Mouse (Mus musculus): ENCODE data around the gene Asmt. TPM values are rescaled to one million over a fixed set of nuclear protein-coding genes. Genes with fewer than 3 reads are reported as not detected.

Gene Asmt
- polyA plus RNA-seq (2014; fragmentation: Nextera tagmentation; extraction: Ambion mirVana), result not detected in 2 replicates

DNA sequence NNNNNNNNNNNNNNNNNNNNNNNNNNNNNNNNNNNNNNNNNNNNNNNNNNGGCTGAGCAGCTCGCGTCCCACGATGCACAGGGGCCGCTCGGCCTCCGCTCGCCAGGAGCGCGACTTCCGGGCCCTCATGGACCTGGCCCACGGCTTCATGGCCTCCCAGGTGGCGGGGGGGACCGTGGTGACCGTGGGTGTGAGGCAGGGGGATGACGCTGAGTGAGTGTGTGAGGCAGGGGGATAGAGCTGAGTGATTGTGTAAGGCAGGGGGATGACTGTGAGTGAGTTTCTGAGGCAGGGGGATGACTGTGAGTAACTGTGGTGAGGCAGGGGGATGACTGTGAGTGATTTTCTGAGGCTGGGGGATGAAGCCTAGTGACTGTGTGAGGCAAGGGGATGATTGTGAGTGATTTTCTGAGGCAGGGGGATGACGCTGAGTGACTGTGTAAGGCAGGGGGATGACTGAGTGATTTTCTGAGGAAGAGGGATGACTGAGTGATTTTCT is at the start of gene Asmt:
Gene Asmt (plus strand): TSS at position 51 of the 499 bp plus-strand sequence.
- ATAC-seq (replicated peaks; ENCODE audit: insufficient number of reproducible peaks, low FRiP score, low TSS enrichment, low read depth), result peak; percentile 81; the same call in 1 of the 2 replicates
- no peaks in the 10 kb centered on the region for H3K27me3 ChIP-seq (ENCODE audit: control insufficient read depth, insufficient read depth, low read length)
- DNase-seq (ENCODE audit: low spot score), result peak; percentile 56

DNA sequence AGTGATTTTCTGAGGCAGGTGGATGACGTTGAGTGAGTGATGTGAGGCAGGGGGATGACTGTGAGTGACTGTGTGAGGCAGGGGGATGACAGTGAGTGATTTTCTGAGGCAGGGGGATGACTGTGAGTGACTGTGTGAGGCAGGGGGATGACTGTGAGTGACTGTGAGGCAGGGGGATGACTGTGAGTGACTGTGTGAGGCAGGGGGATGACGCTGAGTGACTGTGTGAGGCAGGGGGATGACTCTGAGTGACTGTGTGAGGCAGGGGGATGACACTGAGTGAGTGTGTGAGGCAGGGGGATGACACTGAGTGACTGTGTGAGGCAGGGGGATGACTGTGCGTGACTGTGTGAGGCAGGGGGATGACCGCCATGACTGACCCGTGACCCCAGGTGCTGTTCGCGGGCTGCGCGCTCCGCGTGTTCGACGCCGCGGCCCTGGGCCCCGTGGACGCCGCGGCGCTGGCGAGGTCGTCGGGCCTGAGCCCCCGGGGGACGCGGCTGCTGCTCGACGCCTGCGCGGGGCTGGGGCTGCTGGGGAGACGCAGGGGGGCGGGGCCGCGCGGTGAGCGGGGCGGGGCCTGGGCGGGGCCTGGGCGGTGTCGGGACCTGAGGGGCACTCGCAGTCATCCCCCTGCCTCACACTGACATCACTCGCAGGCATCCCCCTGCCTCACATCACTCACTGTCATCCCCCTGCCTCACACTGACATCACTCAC is 948 bp downstream of the Asmt start:
- no peak overlapping the region for H3K9ac ChIP-seq (replicated peaks; ENCODE audit: low read length)
- no peaks in the 10 kb centered on the region for H3K27me3 ChIP-seq (ENCODE audit: control insufficient read depth, insufficient read depth, low read length)
- peaks cover 45% of the 10 kb centered on the region for H3K9me3 ChIP-seq (replicated peaks; ENCODE audit: control insufficient read depth, low read length)
- no peak overlapping the region for H3K27ac ChIP-seq (replicated peaks; ENCODE audit: low read depth, low read length)
- H3K4me1 ChIP-seq (ENCODE audit: control insufficient read depth, insufficient read depth, low read length), result no peaks in the 10 kb centered on the region
- DNase-seq (ENCODE audit: low spot score) (peak; percentile 12), ATAC-seq (replicated peaks; ENCODE audit: insufficient number of reproducible peaks, low FRiP score, low TSS enrichment, low read depth) (peak; percentile 90)
- no peak overlapping the region for H3K4me3 ChIP-seq (ENCODE audit: low read depth, low read length)
- H3K4me2 ChIP-seq (ENCODE audit: low read depth, low read length), result no peak overlapping the region
- peaks cover 6% of the 10 kb centered on the region; the same call in 1 of the 2 replicates for H3K36me3 ChIP-seq (replicated peaks; ENCODE audit: control insufficient read depth, insufficient read depth, low read depth, low read length)
- 71% methylated on average over 39 of the region's 42 CpGs for WGBS

More for the DNA sequence above, at the start of gene Asmt:
- H3K4me3 ChIP-seq (ENCODE audit: low read depth, low read length), result no peak within 1 kb of the TSS
- H3K36me3 ChIP-seq (replicated peaks; ENCODE audit: control insufficient read depth, insufficient read depth, low read depth, low read length), result peaks cover 6% of the 10 kb centered on the region; the same call in 1 of the 2 replicates
- H3K9me3 ChIP-seq (replicated peaks; ENCODE audit: control insufficient read depth, low read length), result peaks cover 43% of the 10 kb centered on the region
- no peak within 1 kb of the TSS for H3K9ac ChIP-seq (replicated peaks; ENCODE audit: low read length)
- H3K27ac ChIP-seq (replicated peaks; ENCODE audit: low read depth, low read length), result no peak within 1 kb of the TSS
- 93% methylated on average over 13 of the region's 16 CpGs for WGBS
- H3K4me2 ChIP-seq (ENCODE audit: low read depth, low read length), result no peak within 1 kb of the TSS
- H3K4me1 ChIP-seq (ENCODE audit: control insufficient read depth, insufficient read depth, low read length), result no peaks in the 10 kb centered on the region

DNA sequence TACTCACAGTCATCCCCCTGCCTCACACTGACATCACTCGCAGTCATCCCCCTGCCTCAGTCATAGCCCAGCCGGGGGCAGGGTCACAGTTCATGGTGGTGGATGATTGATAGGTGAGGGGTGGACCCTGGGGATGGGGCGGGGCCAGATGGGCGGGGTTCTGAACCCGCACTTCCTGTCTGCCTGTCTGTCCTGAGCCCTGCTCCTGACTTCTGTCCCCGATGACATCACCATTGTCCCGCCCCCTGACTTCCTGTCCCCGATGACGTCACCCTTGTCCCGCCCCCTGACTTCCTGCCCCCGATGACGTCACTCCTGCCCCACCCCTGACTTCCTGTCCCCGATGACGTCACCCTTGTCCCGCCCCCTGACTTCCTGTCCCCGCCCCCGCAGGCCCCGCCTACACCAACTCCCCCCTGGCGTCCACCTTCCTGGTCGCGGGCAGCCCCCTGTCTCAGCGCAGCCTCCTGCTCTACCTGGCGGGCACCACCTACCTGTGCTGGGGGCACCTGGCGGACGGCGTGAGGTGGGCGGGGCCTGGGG is 1.9 kb downstream of the Asmt start:
- peak overlapping the region; percentile 12; the same call in 1 of the 2 replicates for H3K4me3 ChIP-seq (ENCODE audit: low read depth, low read length)
- WGBS, result 76% methylated on average over 24 of the region's 27 CpGs
- no peak overlapping the region for H3K9ac ChIP-seq (replicated peaks; ENCODE audit: low read length)
- no peaks in the 10 kb centered on the region for H3K27me3 ChIP-seq (ENCODE audit: control insufficient read depth, insufficient read depth, low read length)
- ATAC-seq (replicated peaks; ENCODE audit: insufficient number of reproducible peaks, low FRiP score, low TSS enrichment, low read depth), result peak; percentile 71; the same call in 1 of the 2 replicates
- H3K36me3 ChIP-seq (replicated peaks; ENCODE audit: control insufficient read depth, insufficient read depth, low read depth, low read length), result peaks cover 6% of the 10 kb centered on the region; the same call in 1 of the 2 replicates
- peaks cover 45% of the 10 kb centered on the region for H3K9me3 ChIP-seq (replicated peaks; ENCODE audit: control insufficient read depth, low read length)
- H3K4me2 ChIP-seq (ENCODE audit: low read depth, low read length), result no peak overlapping the region
- DNase-seq (ENCODE audit: low spot score), result no peak
- no peaks in the 10 kb centered on the region for H3K4me1 ChIP-seq (ENCODE audit: control insufficient read depth, insufficient read depth, low read length)
- H3K27ac ChIP-seq (replicated peaks; ENCODE audit: low read depth, low read length), result no peak overlapping the region

DNA sequence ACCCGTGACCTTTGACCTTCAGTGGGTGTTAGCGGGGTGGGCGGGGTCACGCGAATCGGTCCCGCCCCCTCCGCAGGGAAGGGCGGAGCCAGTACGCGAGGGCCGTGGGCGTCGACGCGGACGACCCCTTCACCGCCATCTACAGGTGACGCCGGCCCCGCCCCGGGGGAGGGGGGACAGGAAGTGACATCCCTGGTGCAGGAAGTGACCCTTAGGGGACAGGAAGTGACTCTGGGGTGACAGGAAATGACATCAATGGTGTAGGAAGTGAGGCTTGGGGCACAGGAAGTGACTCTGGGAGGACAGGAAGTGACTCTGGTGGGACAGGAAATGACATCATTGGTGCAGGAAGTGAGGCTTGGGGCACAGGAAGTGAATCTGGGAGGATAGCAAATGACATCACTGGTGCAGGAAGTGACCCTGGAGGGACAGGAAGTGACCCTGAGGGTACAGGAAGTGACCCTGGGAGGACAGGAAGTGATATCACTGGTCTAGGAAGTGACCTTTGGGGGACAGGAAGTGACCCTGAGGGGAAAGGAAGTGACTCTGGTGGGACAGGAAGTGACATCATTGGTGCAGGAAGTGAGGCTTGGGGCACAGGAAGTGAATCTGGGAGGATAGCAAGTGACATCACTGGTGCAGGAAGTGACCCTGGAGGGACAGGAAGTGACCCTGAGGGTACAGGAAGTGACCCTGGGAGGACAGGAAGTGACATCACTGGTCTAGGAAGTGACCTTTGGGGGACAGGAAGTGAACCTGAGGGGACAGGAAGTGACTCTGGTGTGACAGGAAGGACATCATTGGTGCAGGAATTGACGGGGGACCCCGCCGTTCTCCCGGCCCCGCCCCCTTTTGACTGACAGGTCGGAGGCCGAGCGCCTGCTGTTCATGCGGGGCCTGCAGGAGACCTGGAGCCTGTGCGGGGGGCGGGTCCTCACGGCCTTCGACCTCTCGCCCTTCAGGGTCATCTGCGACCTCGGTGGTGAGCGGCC is 2.7 kb downstream of the Asmt start:
- no peak overlapping the region for H3K27ac ChIP-seq (replicated peaks; ENCODE audit: low read depth, low read length)
- H3K4me2 ChIP-seq (ENCODE audit: low read depth, low read length), result no peak overlapping the region
- H3K4me1 ChIP-seq (ENCODE audit: control insufficient read depth, insufficient read depth, low read length), result no peaks in the 10 kb centered on the region
- ATAC-seq (replicated peaks; ENCODE audit: insufficient number of reproducible peaks, low FRiP score, low TSS enrichment, low read depth), result no peak
- H3K27me3 ChIP-seq (ENCODE audit: control insufficient read depth, insufficient read depth, low read length), result no peaks in the 10 kb centered on the region
- DNase-seq (ENCODE audit: low spot score), result peak; percentile 21
- WGBS, result 90% methylated on average over 39 of the region's 39 CpGs
- H3K9me3 ChIP-seq (replicated peaks; ENCODE audit: control insufficient read depth, low read length), result peaks cover 45% of the 10 kb centered on the region
- H3K9ac ChIP-seq (replicated peaks; ENCODE audit: low read length), result no peak overlapping the region
- peak overlapping the region; percentile 12; the same call in 1 of the 2 replicates for H3K4me3 ChIP-seq (ENCODE audit: low read depth, low read length)
- peaks cover 6% of the 10 kb centered on the region; the same call in 1 of the 2 replicates for H3K36me3 ChIP-seq (replicated peaks; ENCODE audit: control insufficient read depth, insufficient read depth, low read depth, low read length)

DNA sequence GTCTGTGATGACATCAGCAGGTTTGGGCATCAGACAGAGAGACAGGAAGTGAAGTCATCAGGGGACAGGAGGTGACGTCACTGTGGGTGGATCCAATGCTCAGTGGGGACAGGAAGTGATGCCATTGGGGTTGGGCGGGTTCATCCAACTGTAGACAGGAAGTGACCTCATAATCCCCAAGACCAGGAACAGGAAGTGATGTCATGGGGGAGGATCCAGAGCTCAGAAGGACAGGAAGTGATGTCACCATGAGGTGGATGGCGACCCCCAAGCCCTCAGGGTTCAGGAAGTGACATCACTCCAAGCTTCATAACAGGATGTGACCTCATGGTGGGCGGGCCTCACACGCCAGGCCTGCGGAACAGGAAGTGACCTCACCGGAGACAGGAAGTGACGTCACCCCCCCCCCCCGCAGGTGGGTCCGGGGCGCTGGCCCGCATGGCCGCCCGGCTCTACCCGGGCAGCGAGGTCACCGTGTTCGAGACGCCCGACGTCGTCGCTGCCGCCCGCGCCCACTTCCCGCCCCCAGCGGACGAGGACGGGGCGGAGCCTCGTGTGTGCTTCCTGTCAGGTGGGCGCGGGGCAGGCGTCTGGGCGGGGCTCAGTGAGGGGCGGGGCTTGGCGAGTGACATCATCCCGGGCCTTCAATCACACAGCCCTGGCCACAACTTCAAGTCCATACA is 3.6 kb downstream of the Asmt start:
- H3K27me3 ChIP-seq (ENCODE audit: control insufficient read depth, insufficient read depth, low read length), result no peaks in the 10 kb centered on the region
- no peak overlapping the region for H3K4me2 ChIP-seq (ENCODE audit: low read depth, low read length)
- peaks cover 45% of the 10 kb centered on the region for H3K9me3 ChIP-seq (replicated peaks; ENCODE audit: control insufficient read depth, low read length)
- H3K27ac ChIP-seq (replicated peaks; ENCODE audit: low read depth, low read length), result no peak overlapping the region
- no peaks in the 10 kb centered on the region for H3K4me1 ChIP-seq (ENCODE audit: control insufficient read depth, insufficient read depth, low read length)
- 96% methylated on average over 38 of the region's 39 CpGs for WGBS
- peaks cover 6% of the 10 kb centered on the region; the same call in 1 of the 2 replicates for H3K36me3 ChIP-seq (replicated peaks; ENCODE audit: control insufficient read depth, insufficient read depth, low read depth, low read length)
- H3K4me3 ChIP-seq (ENCODE audit: low read depth, low read length), result no peak overlapping the region
- ATAC-seq (replicated peaks; ENCODE audit: insufficient number of reproducible peaks, low FRiP score, low TSS enrichment, low read depth) (no peak; the same call in 1 of the 2 replicates), DNase-seq (ENCODE audit: low spot score) (peak; percentile 15)
- no peak overlapping the region for H3K9ac ChIP-seq (replicated peaks; ENCODE audit: low read length)

DNA sequence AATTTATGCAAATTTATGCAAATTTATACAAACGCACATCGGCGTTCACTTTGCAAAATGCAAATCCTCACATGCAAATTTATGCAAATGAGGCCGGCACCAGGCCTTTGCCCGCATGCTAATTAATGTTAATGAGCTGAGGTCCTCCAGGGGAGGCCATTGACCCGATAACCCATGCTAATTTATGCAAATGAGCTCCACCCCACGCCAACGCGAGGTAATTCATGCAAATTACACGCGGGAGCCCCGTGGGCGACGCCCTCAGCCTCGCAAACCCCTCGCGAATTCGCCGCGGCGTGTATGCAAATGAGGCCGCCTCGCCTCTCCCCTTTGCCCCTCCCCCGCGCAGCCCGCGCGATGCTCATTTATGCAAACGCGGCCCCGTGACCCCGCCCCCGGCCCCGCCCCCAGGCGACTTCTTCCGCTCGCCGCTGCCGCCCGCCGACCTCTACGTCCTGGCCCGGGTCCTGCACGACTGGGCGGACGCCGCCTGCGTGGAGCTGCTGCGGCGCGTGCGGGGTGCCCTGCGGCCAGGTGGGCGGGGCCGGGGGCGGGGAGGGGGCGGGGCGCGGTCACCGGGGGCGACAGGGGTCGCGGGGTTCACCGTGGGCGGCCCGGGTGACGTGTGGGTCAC is 4.3 kb downstream of the Asmt start:
- no peaks in the 10 kb centered on the region for H3K27me3 ChIP-seq (ENCODE audit: control insufficient read depth, insufficient read depth, low read length)
- WGBS, result 96% methylated on average over 63 of the region's 67 CpGs
- DNase-seq (ENCODE audit: low spot score), result no peak
- H3K27ac ChIP-seq (replicated peaks; ENCODE audit: low read depth, low read length), result no peak overlapping the region
- H3K4me3 ChIP-seq (ENCODE audit: low read depth, low read length), result no peak overlapping the region
- no peak overlapping the region for H3K4me2 ChIP-seq (ENCODE audit: low read depth, low read length)
- no peak for ATAC-seq (replicated peaks; ENCODE audit: insufficient number of reproducible peaks, low FRiP score, low TSS enrichment, low read depth)
- no peak overlapping the region for H3K9ac ChIP-seq (replicated peaks; ENCODE audit: low read length)
- peaks cover 6% of the 10 kb centered on the region; the same call in 1 of the 2 replicates for H3K36me3 ChIP-seq (replicated peaks; ENCODE audit: control insufficient read depth, insufficient read depth, low read depth, low read length)
- no peaks in the 10 kb centered on the region for H3K4me1 ChIP-seq (ENCODE audit: control insufficient read depth, insufficient read depth, low read length)
- peaks cover 45% of the 10 kb centered on the region for H3K9me3 ChIP-seq (replicated peaks; ENCODE audit: control insufficient read depth, low read length)

DNA sequence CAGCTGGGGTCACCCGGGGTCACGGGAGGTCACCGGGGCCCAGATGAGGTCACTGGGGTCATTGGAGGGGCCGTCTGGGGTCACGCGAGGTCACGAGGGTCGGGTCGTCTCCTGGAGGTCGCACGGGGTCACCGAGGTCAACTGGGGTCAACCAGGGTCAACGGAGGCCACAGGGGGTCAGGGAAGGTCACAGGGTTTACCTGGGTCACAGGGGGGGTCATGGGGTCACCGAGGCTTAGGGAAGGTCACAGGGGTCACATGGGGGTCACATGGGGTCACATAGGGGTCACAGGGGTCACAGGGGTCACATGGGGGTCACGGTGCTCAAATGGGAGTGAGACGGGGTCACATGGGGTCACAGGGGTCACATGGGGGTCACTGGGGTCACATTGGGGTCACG is 4.8 kb downstream of the Asmt start:
- 96% methylated on average over 16 of the region's 17 CpGs for WGBS
- H3K4me3 ChIP-seq (ENCODE audit: low read depth, low read length), result no peak overlapping the region
- no peaks in the 10 kb centered on the region for H3K4me1 ChIP-seq (ENCODE audit: control insufficient read depth, insufficient read depth, low read length)
- DNase-seq (ENCODE audit: low spot score) (no peak), ATAC-seq (replicated peaks; ENCODE audit: insufficient number of reproducible peaks, low FRiP score, low TSS enrichment, low read depth) (no peak)
- H3K27me3 ChIP-seq (ENCODE audit: control insufficient read depth, insufficient read depth, low read length), result no peaks in the 10 kb centered on the region
- no peak overlapping the region for H3K4me2 ChIP-seq (ENCODE audit: low read depth, low read length)
- H3K27ac ChIP-seq (replicated peaks; ENCODE audit: low read depth, low read length), result no peak overlapping the region
- peaks cover 45% of the 10 kb centered on the region for H3K9me3 ChIP-seq (replicated peaks; ENCODE audit: control insufficient read depth, low read length)
- peaks cover 6% of the 10 kb centered on the region; the same call in 1 of the 2 replicates for H3K36me3 ChIP-seq (replicated peaks; ENCODE audit: control insufficient read depth, insufficient read depth, low read depth, low read length)
- no peak overlapping the region for H3K9ac ChIP-seq (replicated peaks; ENCODE audit: low read length)

Data from embryonic facial prominence, embryonic 11.5 days (tissue).